Mouse (Mus musculus) layer of hippocampus, adult 11-12 months (tissue): Measurements from ENCODE around the gene Sorbs1.

Experiments
- DNase-seq: peaks from one replicate; pipeline ENCODE4 v3.0.0; 2022; ENCODE audit warnings: low spot score

The Sorbs1 gene

GRCm38 (mm10) chr19:40407186-40407585 lies 106.4 kb downstream of the Sorbs1 start:
- no peak for DNase-seq

- DNase-seq, result no peak
Observed at GRCm38 (mm10) chr19:40406661-40407060, 106.9 kb downstream of the Sorbs1 start.

- DNase-seq, result no peak
Observed at GRCm38 (mm10) chr19:40405808-40406207, 107.8 kb downstream of the Sorbs1 start.

- no peak for DNase-seq
Observed at GRCm38 (mm10) chr19:40404582-40404981, 109.0 kb downstream of the Sorbs1 start.

GRCm38 (mm10) chr19:40403999-40404398 lies 109.6 kb downstream of the Sorbs1 start:
- DNase-seq, result no peak

- no peak for DNase-seq
Observed at GRCm38 (mm10) chr19:40402155-40402963, 111.2 kb downstream of the Sorbs1 start.

- no peak for DNase-seq
Observed at GRCm38 (mm10) chr19:40401213-40401612, 112.4 kb downstream of the Sorbs1 start.

- no peak for DNase-seq
Observed at GRCm38 (mm10) chr19:40400426-40401030, 113.1 kb downstream of the Sorbs1 start.

GRCm38 (mm10) chr19:40395757-40396661 lies 117.6 kb downstream of the Sorbs1 start:
- no peak for DNase-seq

GRCm38 (mm10) chr19:40395321-40395695 lies 118.3 kb downstream of the Sorbs1 start:
- DNase-seq, result no peak

GRCm38 (mm10) chr19:40394555-40395320 lies 118.8 kb downstream of the Sorbs1 start:
- no peak for DNase-seq

GRCm38 (mm10) chr19:40392795-40393392 lies 120.7 kb downstream of the Sorbs1 start:
- DNase-seq, result no peak

GRCm38 (mm10) chr19:40391469-40391868 lies 122.1 kb downstream of the Sorbs1 start:
- DNase-seq, result peak; percentile 91

GRCm38 (mm10) chr19:40386916-40387315 lies 126.7 kb downstream of the Sorbs1 start:
- DNase-seq, result no peak

- no peak for DNase-seq
Observed at GRCm38 (mm10) chr19:40385334-40385733, 128.2 kb downstream of the Sorbs1 start.

GRCm38 (mm10) chr19:40383931-40384330 lies 129.6 kb downstream of the Sorbs1 start:
- DNase-seq, result no peak

GRCm38 (mm10) chr19:40380656-40381055 lies 132.9 kb downstream of the Sorbs1 start:
- DNase-seq, result no peak

- no peak for DNase-seq
Observed at GRCm38 (mm10) chr19:40380005-40380404, 133.6 kb downstream of the Sorbs1 start.

GRCm38 (mm10) chr19:40379081-40379480 lies 134.5 kb downstream of the Sorbs1 start:
- DNase-seq, result no peak

GRCm38 (mm10) chr19:40377632-40378031 lies 135.9 kb downstream of the Sorbs1 start:
- no peak for DNase-seq

GRCm38 (mm10) chr19:40376566-40377281 lies 136.9 kb downstream of the Sorbs1 start:
- no peak for DNase-seq
